Mouse (Mus musculus) monocyte, adult 5-6 weeks (primary cell): Measurements from ENCODE around the gene Olfr1370. TPM values are rescaled to one million over a fixed set of nuclear protein-coding genes. Genes with fewer than 3 reads are reported as not detected.
"Not testable (repeated sequence)": the region's sequence is repeated elsewhere in the genome, so short reads cannot be mapped to it uniquely, and the experiment has no call there.

Experiments used
- ATAC-seq: fragments of 153-309, 156-312 bp; replicated peaks from 2 replicates; pipeline ENCODE4 v1.8.0; 2017; ENCODE audit warnings: mild to moderate bottlenecking; ENCODE audit not compliant: low TSS enrichment, insufficient number of reproducible peaks, severe bottlenecking, poor library complexity, low FRiP score
- total RNA-seq: library from RNA; stranded (forward); fragments of 200-1000, 200-491, 200-594 nt; gene quantifications from 3 replicates; pipeline ENCODE4 v1.2.3, GENCODE M21; 2017

Gene Olfr1370
- 0.38 TPM in 1 of 3 replicates, not detected in the others for total RNA-seq

GRCm38 (mm10) chr13:21074847-21075246, at the start of gene Olfr1370:
Gene Olfr1370, minus strand, starts transcription at chr13:21074947.
- no peak for ATAC-seq

- no peak for ATAC-seq
These were observed 39.4 kb upstream of the Olfr1370 start for GRCm38 (mm10) chr13:21114121-21114520.

GRCm38 (mm10) chr13:21111183-21111582, 36.4 kb upstream of the Olfr1370 start, which contains the start of gene Olfr1369-ps1:
Gene Olfr1369-ps1, plus strand, starts transcription at chr13:21111483.
- ATAC-seq, result not testable (repeated sequence)

GRCm38 (mm10) chr13:21110441-21110840, 35.7 kb upstream of the Olfr1370 start:
- no peak for ATAC-seq

- ATAC-seq, result no peak
These were observed 35.0 kb upstream of the Olfr1370 start for GRCm38 (mm10) chr13:21109759-21110158.

GRCm38 (mm10) chr13:21082686-21083085, 7.9 kb upstream of the Olfr1370 start:
- ATAC-seq, result no peak

GRCm38 (mm10) chr13:21066021-21066420, 8.7 kb downstream of the Olfr1370 start:
- no peak for ATAC-seq

- ATAC-seq, result no peak
These were observed 24.6 kb downstream of the Olfr1370 start for GRCm38 (mm10) chr13:21050118-21050517.

- ATAC-seq, result no peak
These were observed 34.1 kb downstream of the Olfr1370 start for GRCm38 (mm10) chr13:21040589-21041199.

GRCm38 (mm10) chr13:21035981-21036380, 38.8 kb downstream of the Olfr1370 start:
- ATAC-seq, result no peak

GRCm38 (mm10) chr13:21035011-21035410, 39.7 kb downstream of the Olfr1370 start:
- no peak for ATAC-seq

- ATAC-seq, result no peak
These were observed 41.6 kb downstream of the Olfr1370 start for GRCm38 (mm10) chr13:21033176-21033575.

GRCm38 (mm10) chr13:21024831-21025230, 49.9 kb downstream of the Olfr1370 start:
- ATAC-seq, result no peak

Other genes starting within 250 kb of the Olfr1370 start
- gene Olfr1369-ps1, start 36.5 kb upstream of the Olfr1370 start, total RNA-seq, result not detected in 3 replicates
- not detected in 3 replicates for gene Olfr263, start 54.7 kb upstream of the Olfr1370 start, total RNA-seq
- gene Olfr1368, start 70.9 kb upstream of the Olfr1370 start, total RNA-seq, result not detected in 3 replicates
- gene Trim27, start 104.5 kb upstream of the Olfr1370 start, total RNA-seq, result 81.0 to 103 TPM (median 88.2 TPM) in 3 replicates
- gene Gpx5, start 217.8 kb upstream of the Olfr1370 start, total RNA-seq, result not detected in 3 replicates
- not detected in 3 replicates for gene Gpx6, start 237.2 kb upstream of the Olfr1370 start, total RNA-seq